ENCODE assay signal across 41 mouse cellular contexts in genomic region chr2:163084519-163084918, GRCm38 (mm10). TPM values are rescaled to one million over a fixed set of nuclear protein-coding genes. Genes with fewer than 3 reads are reported as not detected.
"Had no signal": no experiment of that assay in that cellular context is flagged by ENCODE, and none has a peak within 500 bp of the region (broad histone marks: within the 10 kb centered on the region; RNA-seq: fewer than 3 reads in every experiment).

No protein-coding gene starts in this region.

- H3K9me3 ChIP-seq: heart, embryonic 13.5 days; heart, embryonic 15.5 days; hindbrain, embryonic 13.5 days; hindbrain, embryonic 15.5 days; kidney, embryonic 15.5 days; limb, embryonic 10.5 days; limb, embryonic 12.5 days; liver, embryonic 13.5 days had no signal

- H3K27ac ChIP-seq: heart, adult 2 months; heart, embryonic 13.5 days; heart, embryonic 15.5 days; hindbrain, embryonic 13.5 days; hindbrain, embryonic 15.5 days; hindbrain, postnatal 0 days; kidney, embryonic 15.5 days; kidney, postnatal 0 days; limb, embryonic 10.5 days; limb, embryonic 12.5 days; liver, embryonic 13.5 days had no signal

- H3K36me3 ChIP-seq: hindbrain, embryonic 13.5 days; hindbrain, embryonic 15.5 days had no signal

- DNase-seq: gastrocnemius, postnatal 14 days; gastrocnemius, postnatal 36 days; heart, adult 11 months; heart, adult 2 months; heart, postnatal 14 days; heart, postnatal 36 days; kidney, adult 11 months; kidney, adult 2 months; kidney, adult 9 months; kidney, postnatal 14 days; kidney, postnatal 36 days; layer of hippocampus, adult 9-11 months; layer of hippocampus, postnatal 36 days; liver; liver, embryonic 13.5 days had no signal

- ATAC-seq: hindbrain, postnatal 0 days; intestine, embryonic 16.5 days had no signal

- H3K27me3 ChIP-seq: heart, embryonic 13.5 days; heart, embryonic 15.5 days; hindbrain, embryonic 13.5 days; hindbrain, embryonic 15.5 days; kidney, embryonic 15.5 days; limb, embryonic 12.5 days; liver, embryonic 13.5 days had no signal

- H3K9ac ChIP-seq: heart, embryonic 13.5 days; heart, embryonic 15.5 days; hindbrain, embryonic 13.5 days; hindbrain, embryonic 15.5 days; kidney, embryonic 15.5 days; limb, embryonic 12.5 days; liver, embryonic 13.5 days had no signal

- H3K4me1 ChIP-seq: heart, embryonic 13.5 days; heart, embryonic 15.5 days; hindbrain, embryonic 13.5 days; hindbrain, embryonic 15.5 days; limb, embryonic 10.5 days; limb, embryonic 12.5 days; liver, embryonic 13.5 days had no signal

- H3K4me2 ChIP-seq: heart, embryonic 11.5 days; heart, embryonic 13.5 days; heart, embryonic 15.5 days; hindbrain, embryonic 13.5 days; hindbrain, embryonic 15.5 days; kidney, embryonic 15.5 days; limb, embryonic 12.5 days; liver, embryonic 11.5 days; liver, embryonic 13.5 days had no signal

- H3K4me3 ChIP-seq: heart, adult 2 months; heart, embryonic 13.5 days; heart, embryonic 15.5 days; hindbrain, embryonic 13.5 days; hindbrain, embryonic 15.5 days; kidney, embryonic 15.5 days; limb, embryonic 10.5 days; limb, embryonic 12.5 days; liver, embryonic 13.5 days had no signal

RNA-seq across cellular contexts. Expression of gene Gtsf1l, which starts 3.1 kb away (rescaled TPM):
- total RNA-seq: gastrocnemius, adult 18-20 months; gastrocnemius, adult 8-10 months; gastrocnemius, postnatal 14 days; gastrocnemius, postnatal 36 days; heart, adult 2 months; heart, postnatal 14 days; heart, postnatal 36 days; hematopoietic stem cell, adult 5-6 weeks; hindbrain, postnatal 0 days; layer of hippocampus, adult 18-20 months; layer of hippocampus, adult 8-10 months; layer of hippocampus, postnatal 14 days; layer of hippocampus, postnatal 36 days; left cerebral cortex, adult 18-20 months; left cerebral cortex, adult 8-10 months; left cerebral cortex, postnatal 14 days; left cerebral cortex, postnatal 36 days had no signal
- polyA plus RNA-seq: heart, embryonic 11.5 days; heart, embryonic 13.5 days; heart, embryonic 15.5 days; heart, postnatal 0 days; hindbrain, embryonic 13.5 days; hindbrain, embryonic 15.5 days; hindbrain, postnatal 0 days; intestine, embryonic 14.5 days; intestine, embryonic 16.5 days; kidney, adult 2 months; kidney, embryonic 15.5 days; kidney, postnatal 0 days; large intestine, adult 2 months; limb, embryonic 10.5 days; limb, embryonic 12.5 days; limb, embryonic 14.5 days; liver, embryonic 11.5 days; liver, embryonic 13.5 days had no signal
